ENCODE assay signal across 17 mouse cellular contexts in genomic region chr7:101070406-101070805, GRCm38 (mm10). TPM values are rescaled to one million over a fixed set of nuclear protein-coding genes. Genes with fewer than 3 reads are reported as not detected.
A peak's percentile ranks its signal among the peaks of the same experiment; 100 is the strongest.
DNase-seq lines count a peak whose midpoint lies in the region; ATAC-seq lines count a peak whose summit lies in the region.
"Had no signal": no experiment of that assay in that cellular context is flagged by ENCODE, and none has a peak within 500 bp of the region (broad histone marks: within the 10 kb centered on the region; RNA-seq: fewer than 3 reads in every experiment).

No protein-coding gene starts in this region.

- ATAC-seq in limb, embryonic 15.5 days (ENCODE audit: insufficient number of reproducible peaks, low FRiP score, low TSS enrichment, low read depth) = no peak

- no peak overlapping the region for H3K4me3 ChIP-seq in limb, embryonic 15.5 days
- H3K4me3 ChIP-seq in limb, embryonic 10.5 days = no peak overlapping the region
- no peak overlapping the region for H3K4me3 ChIP-seq in macrophage (ENCODE audit: inconsistent target)
- H3K4me3 ChIP-seq: embryonic facial prominence, embryonic 15.5 days; forebrain, embryonic 12.5 days; hindbrain, embryonic 12.5 days; left cerebral cortex, adult 2 months; limb, embryonic 13.5 days; neural tube, embryonic 12.5 days had no signal

- intact Hi-C loops in left cerebral cortex, postnatal 14 days (cut with DNase I) = no loop called here

- no peaks in the 10 kb centered on the region for H3K27me3 ChIP-seq in limb, embryonic 15.5 days
- H3K27me3 ChIP-seq in limb, embryonic 10.5 days (ENCODE audit: low read depth, poor library complexity, severe bottlenecking) = no peaks in the 10 kb centered on the region
- H3K27me3 ChIP-seq: embryonic facial prominence, embryonic 15.5 days; forebrain, embryonic 12.5 days; hindbrain, embryonic 12.5 days; limb, embryonic 13.5 days; neural tube, embryonic 12.5 days had no signal

- no peaks in the 10 kb centered on the region for H3K79me2 ChIP-seq in macrophage (ENCODE audit: inconsistent target)

- no peaks in the 10 kb centered on the region for H3K36me3 ChIP-seq in limb, embryonic 15.5 days
- H3K36me3 ChIP-seq in limb, embryonic 10.5 days = no peaks in the 10 kb centered on the region
- no peaks in the 10 kb centered on the region for H3K36me3 ChIP-seq in macrophage (ENCODE audit: inconsistent target)
- H3K36me3 ChIP-seq: embryonic facial prominence, embryonic 15.5 days; forebrain, embryonic 12.5 days; hindbrain, embryonic 12.5 days; limb, embryonic 13.5 days; neural tube, embryonic 12.5 days had no signal

- H3K9me3 ChIP-seq in limb, embryonic 15.5 days = no peaks in the 10 kb centered on the region
- no peaks in the 10 kb centered on the region for H3K9me3 ChIP-seq in limb, embryonic 10.5 days (replicated peaks)
- H3K9me3 ChIP-seq: embryonic facial prominence, embryonic 15.5 days; forebrain, embryonic 12.5 days; hindbrain, embryonic 12.5 days; limb, embryonic 13.5 days; neural tube, embryonic 12.5 days had no signal

- DNase-seq in heart, adult 11 months = peak; percentile 93
- no peak for DNase-seq in heart, adult 8-10 months (ENCODE audit: low spot score)
- no peak for DNase-seq in limb, embryonic 10.5 days (ENCODE audit: low spot score)
- DNase-seq in MEL-GATA-1-ER (ENCODE audit: extremely low read depth, low read depth) = peak; percentile 89
- no peak for DNase-seq in thymus, postnatal 36 days
- DNase-seq in left cerebral cortex, postnatal 14 days (ENCODE audit: low spot score in 2 of 2) = no peak
- DNase-seq: cerebellum, adult 11-12 months; kidney, adult 18-20 months; lung, adult 18-20 months had no signal

- no peak overlapping the region for H3K9ac ChIP-seq in limb, embryonic 15.5 days
- H3K9ac ChIP-seq: embryonic facial prominence, embryonic 15.5 days; forebrain, embryonic 12.5 days; hindbrain, embryonic 12.5 days; limb, embryonic 13.5 days; neural tube, embryonic 12.5 days had no signal

- peaks cover 16% of the 10 kb centered on the region for H3K4me1 ChIP-seq in limb, embryonic 15.5 days
- H3K4me1 ChIP-seq in limb, embryonic 10.5 days = peaks cover 24% of the 10 kb centered on the region
- H3K4me1 ChIP-seq: forebrain, embryonic 12.5 days; hindbrain, embryonic 12.5 days; neural tube, embryonic 12.5 days had no signal

- H3K4me2 ChIP-seq in limb, embryonic 15.5 days = no peak overlapping the region
- H3K4me2 ChIP-seq: embryonic facial prominence, embryonic 15.5 days; forebrain, embryonic 12.5 days; hindbrain, embryonic 12.5 days; limb, embryonic 13.5 days; neural tube, embryonic 12.5 days had no signal

- 13% methylated on average over 4 of the region's 4 CpGs for WGBS in limb, embryonic 15.5 days
- 35% methylated on average over 4 of the region's 4 CpGs for WGBS in limb, embryonic 10.5 days
- 0% methylated on average over 4 of the region's 4 CpGs for WGBS in macrophage (ENCODE audit: missing documents)

- H3K27ac ChIP-seq in limb, embryonic 15.5 days = 0 out of 2 replicates have a peak overlapping the region, but pooled peaks have one; percentile 13
- H3K27ac ChIP-seq in limb, embryonic 10.5 days = no peak overlapping the region
- peak overlapping the region; percentile 77 for H3K27ac ChIP-seq in macrophage
- H3K27ac ChIP-seq: embryonic facial prominence, embryonic 15.5 days; forebrain, embryonic 12.5 days; hindbrain, embryonic 12.5 days; left cerebral cortex, adult 2 months; limb, embryonic 13.5 days; neural tube, embryonic 12.5 days had no signal

RNA-seq across cellular contexts. Expression of gene Fchsd2, which starts 22.3 kb away (rescaled TPM):
- total RNA-seq in heart, adult 8-10 months (2022) = 10 to 100 TPM; 17.2 to 23.8 (median 19.1) TPM
- polyA plus RNA-seq in limb, embryonic 15.5 days (2015; fragmentation: Nextera tagmentation; extraction: Ambion mirVana) = 17.4 and 18.4 TPM in 2 replicates
- polyA plus RNA-seq in limb, embryonic 10.5 days (2016; fragmentation: Nextera tagmentation; extraction: Ambion mirVana) = 16.1 and 21.5 TPM in 2 replicates
- 1,000 to 10,000 TPM in 11 of 26 experiments, 100 to 1,000 TPM in 15; 302 to 5,659 (median 714) TPM for total RNA-seq in macrophage (2018; cell fraction: chromatin; rRNA removed)
- 100 to 1,000 TPM in 4 of 26 experiments, 10 to 100 TPM in 22; 37.3 to 238 (median 64.3) TPM for total RNA-seq in macrophage (2018; cell fraction: cytosol; rRNA removed)
- 1,000 to 10,000 TPM in 7 of 26 experiments, 100 to 1,000 TPM in 19; 113 to 3,470 (median 457) TPM for total RNA-seq in macrophage (2018; cell fraction: nucleus; rRNA removed)
- polyA plus RNA-seq in macrophage (2018) = 39.2 to 50.7 TPM (median 43.9 TPM) in 3 replicates
- total RNA-seq in left cerebral cortex, postnatal 14 days (2021) = 10 to 100 TPM; 45.1 to 51.7 TPM

RNA-seq across cellular contexts. Expression of gene P2ry2, which starts 57.7 kb away (rescaled TPM):
- 10 to 100 TPM; 24.6 to 27.7 (median 27.2) TPM for total RNA-seq in heart, adult 8-10 months (2022)
- 3.5 and 3.8 TPM in 2 replicates for polyA plus RNA-seq in limb, embryonic 15.5 days (2015; fragmentation: Nextera tagmentation; extraction: Ambion mirVana)
- polyA plus RNA-seq in limb, embryonic 10.5 days (2016; fragmentation: Nextera tagmentation; extraction: Ambion mirVana) = 0.49 and 0.51 TPM in 2 replicates
- 100 to 1,000 TPM in 9 of 26 experiments, 10 to 100 TPM in 17; 15.2 to 495 (median 73.8) TPM for total RNA-seq in macrophage (2018; cell fraction: chromatin; rRNA removed)
- total RNA-seq in macrophage (2018; cell fraction: cytosol; rRNA removed) = 100 to 1,000 TPM in 2 of 26 experiments, 10 to 100 TPM in 17, 1 to 10 TPM in 7; 5.8 to 162 (median 14.2) TPM
- 100 to 1,000 TPM in 8 of 26 experiments, 10 to 100 TPM in 18; 12.4 to 280 (median 55.0) TPM for total RNA-seq in macrophage (2018; cell fraction: nucleus; rRNA removed)
- 8.0 to 11.7 TPM (median 9.1 TPM) in 3 replicates for polyA plus RNA-seq in macrophage (2018)
- total RNA-seq in left cerebral cortex, postnatal 14 days (2021) = under 1 TPM; 0.55 to 0.92 TPM

Comparison
In these comparisons a context has a peak if more than half of its experiments do, and no peak if none do; other contexts are left out.
1. DNase-seq: peak in heart, adult 11 months (single experiment) and MEL-GATA-1-ER (single experiment); none in heart, adult 8-10 months (single experiment), limb, embryonic 10.5 days (single experiment), thymus, postnatal 36 days (0 of 2) and left cerebral cortex, postnatal 14 days (0 of 2).